Mouse (Mus musculus) gastrocnemius, postnatal 14 days (tissue): ENCODE results near the gene Fbxl3. TPM values are rescaled to one million over a fixed set of nuclear protein-coding genes. Genes with fewer than 3 reads are reported as not detected.

Experiments used
- DNase-seq: peaks from one replicate; pipeline ENCODE4 v3.0.0; 2021; ENCODE audit warnings: mixed read lengths
- intact Hi-C: fragments of 180-260 bp; cut with DNase I; formaldehyde crosslinking; loops from one replicate; pipeline ENCODE4 v1.15.1; 2025; ENCODE audit warnings: low total_unique reads
- total RNA-seq, 2 experiments: library from RNA; stranded (reverse); gene quantifications; 2 replicates each; pipeline ENCODE4 v1.2.3; 2021

The Fbxl3 gene
- total RNA-seq, 2 experiments from 2014 or later = 33.7 to 39.5 TPM

DNA sequence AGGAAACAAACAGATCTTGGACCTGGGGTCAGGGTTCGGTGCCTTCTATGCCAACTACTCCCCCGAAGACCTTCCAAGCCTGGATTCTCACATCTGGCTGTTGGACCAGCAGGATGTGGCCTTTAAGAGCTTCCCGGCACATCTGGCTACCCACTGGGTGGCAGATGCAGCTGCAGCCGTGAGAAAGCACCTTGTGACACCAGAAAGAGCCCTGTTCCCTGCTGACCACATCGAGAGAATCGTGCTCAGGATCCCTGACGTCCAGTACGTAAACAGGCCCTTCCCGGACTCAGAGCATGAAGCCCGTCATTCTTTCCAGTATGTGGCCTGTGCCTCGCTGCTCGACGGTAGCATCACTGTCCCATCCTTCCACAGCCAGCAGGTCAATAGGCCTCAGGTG is 44.6 kb downstream of the Fbxl3 start:
- intact Hi-C loops = loop anchor here (5.0 kb wide), 1 partner anchor 42 kb away; no protein-coding TSS in a partner anchor

DNA sequence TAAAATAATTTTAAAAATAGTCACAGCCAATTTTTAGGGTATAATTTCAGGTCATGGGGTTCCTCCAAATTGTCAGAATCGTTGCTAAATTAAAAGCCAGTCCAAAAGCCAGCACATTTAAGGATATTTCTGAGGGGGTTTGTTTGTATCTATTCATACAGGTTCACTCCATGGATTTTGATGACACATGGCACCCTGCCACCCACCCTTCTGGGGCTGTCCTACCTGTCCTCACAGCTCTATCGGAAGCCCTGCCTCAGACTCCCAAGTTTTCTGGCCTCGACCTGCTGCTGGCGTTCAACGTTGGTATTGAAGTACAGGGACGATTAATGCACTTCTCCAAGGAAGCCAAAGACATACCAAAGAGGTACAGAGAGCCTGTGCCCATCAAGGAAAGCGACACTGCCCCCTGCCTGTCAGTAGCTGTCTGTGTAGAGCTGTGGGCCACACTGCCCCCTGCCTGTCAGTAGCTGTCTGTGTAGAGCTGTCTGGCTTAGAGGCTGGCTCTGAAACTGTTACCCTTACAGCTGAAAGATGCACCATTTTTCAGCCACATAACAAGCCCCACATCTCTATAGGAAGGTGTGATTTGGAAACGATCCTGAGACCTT is 48.1 kb downstream of the Fbxl3 start:
- intact Hi-C loops = loop anchor here (5.0 kb wide), 1 partner anchor 39 kb away; no protein-coding TSS in a partner anchor

More for the DNA sequence above, 44.6 kb downstream of the Fbxl3 start:
- no peak for DNase-seq

DNA sequence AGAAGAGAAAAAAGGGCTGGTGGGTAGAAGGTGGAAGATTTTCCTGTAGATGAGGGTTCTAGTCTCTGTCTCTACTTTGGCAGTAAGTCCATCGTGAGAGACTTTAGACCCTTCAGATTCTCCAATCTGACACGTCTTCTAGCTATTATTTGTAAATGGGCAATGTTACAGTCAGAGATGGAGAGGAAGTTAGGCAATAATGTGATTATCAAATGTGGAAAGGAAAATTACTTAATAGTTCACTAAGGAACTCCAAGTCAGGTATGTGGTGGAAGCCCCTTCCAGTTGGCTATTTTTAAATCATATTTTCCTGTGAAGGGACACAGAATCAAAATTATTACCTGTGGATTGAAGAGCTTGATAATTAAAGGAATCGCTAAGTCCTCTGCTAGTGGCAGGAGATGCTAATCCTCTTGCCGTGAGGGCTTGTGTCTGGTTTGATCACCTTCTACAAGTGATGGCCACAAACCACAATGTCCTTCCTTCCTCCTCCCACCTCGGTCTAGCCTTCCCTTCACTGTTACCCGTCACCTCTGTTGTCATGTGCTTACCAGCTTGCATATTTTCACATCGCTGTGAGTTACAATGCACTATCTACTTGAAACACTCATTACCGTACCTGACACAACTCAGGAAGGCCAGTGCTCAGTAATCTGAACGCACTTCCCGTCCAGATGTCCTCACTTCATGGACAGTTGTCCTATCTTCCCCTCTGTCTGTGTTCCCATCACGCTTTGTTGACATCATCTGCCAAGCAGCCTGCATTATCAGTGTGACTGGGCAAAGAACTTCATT is 50.9 kb downstream of the Fbxl3 start:
- intact Hi-C loops = no loop called here
- no peak for DNase-seq

More for the DNA sequence above, 48.1 kb downstream of the Fbxl3 start:
- peak; percentile 75 for DNase-seq

DNA sequence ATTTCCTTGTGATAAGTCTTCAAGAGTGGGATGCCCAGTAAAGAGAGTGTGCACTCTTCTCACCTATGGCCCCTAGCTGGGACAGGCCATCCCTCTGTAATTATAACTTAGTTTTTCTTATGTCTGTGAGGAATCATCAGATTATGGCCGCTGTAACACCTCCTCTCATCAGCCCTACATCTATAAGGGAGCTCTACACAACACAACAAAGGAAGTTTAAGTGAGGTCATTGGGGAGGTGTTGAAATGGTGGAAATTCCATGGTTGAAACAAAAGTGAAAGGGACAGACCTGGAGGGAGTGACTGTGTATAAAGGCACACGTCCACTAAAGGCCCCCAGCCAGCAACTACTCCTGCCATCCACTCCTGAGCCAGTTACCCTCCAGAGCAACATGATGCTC is 52.7 kb downstream of the Fbxl3 start, which contains the start of gene Acod1:
Gene Acod1 (plus strand): TSS at position 301 of the 400 bp plus-strand sequence.
- no peak for DNase-seq
- intact Hi-C loops = no loop called here

DNA sequence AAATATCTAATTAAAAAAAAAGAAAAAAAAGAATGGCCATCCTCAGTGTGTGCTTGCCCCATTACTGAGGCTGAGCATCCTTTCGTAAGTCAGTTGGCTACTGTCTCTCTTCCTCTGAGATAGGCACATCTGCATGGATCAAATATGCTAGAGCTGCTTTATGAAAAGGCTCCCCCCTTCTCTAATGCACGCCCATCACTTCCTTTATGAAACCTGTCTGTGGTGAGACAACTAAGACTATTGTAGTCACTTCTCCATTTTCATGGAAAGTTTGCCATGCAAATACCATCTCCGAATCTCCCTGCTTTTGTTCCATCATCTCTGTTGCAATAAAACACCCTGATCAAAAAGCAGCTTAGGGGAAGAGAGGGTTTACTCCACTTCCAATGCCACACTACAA is 62.4 kb downstream of the Fbxl3 start:
- intact Hi-C loops = no loop called here
- DNase-seq = no peak

DNA sequence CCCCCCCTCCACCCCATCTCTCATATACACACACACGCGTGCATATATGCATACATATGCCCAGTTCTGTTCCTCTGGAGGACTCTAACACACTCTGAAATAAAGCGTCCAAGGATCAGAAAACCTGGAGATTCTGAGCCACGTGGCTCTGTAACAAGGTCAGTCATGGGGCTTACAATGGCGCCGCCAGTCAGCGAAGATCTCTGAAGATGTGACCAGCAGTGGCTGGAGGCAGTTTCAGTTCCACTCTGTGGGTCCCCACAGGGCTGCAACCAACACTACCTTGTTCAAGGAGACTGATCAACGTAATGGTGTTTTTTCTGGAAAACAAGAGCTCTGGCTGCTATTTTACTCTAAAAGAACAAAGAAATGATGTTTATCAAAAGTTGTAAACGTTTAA is 65.3 kb downstream of the Fbxl3 start:
- intact Hi-C loops = no loop called here
- DNase-seq = no peak

DNA sequence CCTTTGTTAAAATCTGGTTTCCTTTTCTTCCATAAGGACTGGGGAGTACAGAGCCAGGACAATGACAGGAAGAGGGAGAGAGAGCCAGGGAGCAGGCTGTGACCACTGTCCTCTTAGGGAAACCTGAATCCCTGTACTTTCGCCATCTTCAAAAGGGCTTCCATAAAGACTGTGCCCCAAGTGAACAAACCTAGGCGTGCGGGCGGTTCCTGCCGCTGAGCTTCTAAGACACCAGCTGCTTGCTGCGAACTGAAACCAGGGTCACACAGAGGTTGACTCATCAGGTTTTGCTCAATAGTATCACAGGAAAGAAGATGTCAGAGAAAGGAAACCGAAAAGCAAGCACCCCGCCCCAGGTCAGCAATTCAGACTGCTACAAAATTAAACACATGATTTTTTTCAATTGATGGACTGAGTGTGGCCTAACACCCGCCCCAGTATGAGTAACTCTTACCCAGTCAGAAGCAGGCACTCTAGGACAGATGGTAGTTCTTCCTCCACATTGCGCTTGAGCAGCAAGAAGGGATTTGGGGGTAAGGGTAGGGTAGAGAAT is 66.0 kb downstream of the Fbxl3 start:
- DNase-seq = no peak
- intact Hi-C loops = no loop called here

Other genes with a start within 250 kb of the Fbxl3 start
- gene Kctd12, start 116.9 kb downstream of the Fbxl3 start, total RNA-seq = 10 to 100 TPM; 16.7 to 20.2 TPM
- gene Acod1, start 52.6 kb downstream of the Fbxl3 start, total RNA-seq = not detected
- gene Cln5, start 29.4 kb downstream of the Fbxl3 start, total RNA-seq = 1 to 10 TPM; 7.2 to 8.2 TPM
- gene Mycbp2, start 247.2 kb upstream of the Fbxl3 start, total RNA-seq = 10 to 100 TPM; 23.9 to 24.0 TPM